In genomic region chr13:60738429-60738828, GRCm38 (mm10) we compare ENCODE assay signal across 7 mouse cellular contexts. TPM values are rescaled to one million over a fixed set of nuclear protein-coding genes. Genes with fewer than 3 reads are reported as not detected.
A peak's percentile ranks its signal among the peaks of the same experiment; 100 is the strongest.
DNase-seq lines count a peak whose midpoint lies in the region.

No protein-coding gene starts in this region.

- no peaks in the 10 kb centered on the region for H3K9me3 ChIP-seq in hindbrain, embryonic 10.5 days
- H3K9me3 ChIP-seq in megakaryocyte, embryonic 14.5 days, result no peaks in the 10 kb centered on the region

- H3K36me3 ChIP-seq in hindbrain, embryonic 10.5 days, result peaks cover 64% of the 10 kb centered on the region
- H3K36me3 ChIP-seq in megakaryocyte, embryonic 14.5 days (replicated peaks; ENCODE audit: low read length), result peaks cover 76% of the 10 kb centered on the region

- DNase-seq in adipocyte (ENCODE audit: low spot score), result peak; percentile 90
- peak; percentile 69 for DNase-seq in cerebellum, adult 9-10 months
- peak; percentile 89 for DNase-seq in forelimb bud, embryonic 11.5 days (ENCODE audit: low read depth, low spot score)
- peak; percentile 73 for DNase-seq in hindbrain, embryonic 10.5 days (ENCODE audit: low spot score)
- DNase-seq in layer of hippocampus, postnatal 14 days (ENCODE audit: low spot score in 2 of 2), result peak; percentile 71 to 78
- DNase-seq in right cerebral cortex, postnatal 10 days (ENCODE audit: low spot score in 2 of 2), result peak; percentile 78 to 85

- peak overlapping the region; percentile 16; the same call in 1 of the 2 replicates for H3K4me3 ChIP-seq in hindbrain, embryonic 10.5 days
- peak overlapping the region; percentile 88 for H3K4me3 ChIP-seq in megakaryocyte, embryonic 14.5 days (replicated peaks)

- H3K27me3 ChIP-seq in hindbrain, embryonic 10.5 days (ENCODE audit: insufficient read depth, poor library complexity, severe bottlenecking), result no peaks in the 10 kb centered on the region
- no peaks in the 10 kb centered on the region for H3K27me3 ChIP-seq in megakaryocyte, embryonic 14.5 days (replicated peaks)

- WGBS in hindbrain, embryonic 10.5 days, result 18% methylated on average over 9 of the region's 9 CpGs

- no peak overlapping the region; the same call in 1 of the 2 replicates for H3K27ac ChIP-seq in hindbrain, embryonic 10.5 days

- H3K4me1 ChIP-seq in hindbrain, embryonic 10.5 days (replicated peaks), result peaks cover 20% of the 10 kb centered on the region
- peaks cover 88% of the 10 kb centered on the region for H3K4me1 ChIP-seq in megakaryocyte, embryonic 14.5 days

RNA-seq across cellular contexts. Expression of gene BC051665, which starts 47.7 kb away (rescaled TPM):
- not detected in 2 replicates for polyA plus RNA-seq in hindbrain, embryonic 10.5 days (2016; fragmentation: Nextera tagmentation; extraction: Ambion mirVana)
- total RNA-seq in layer of hippocampus, postnatal 14 days (2021), result not detected
- not detected in 2 replicates for polyA plus RNA-seq in megakaryocyte, embryonic 14.5 days (2012; ENCODE audit: insufficient read depth, low replicate concordance)
